Mouse (Mus musculus) layer of hippocampus, adult 9-10 months (tissue): Measurements from ENCODE around the gene Gm21731.
A peak's percentile ranks its signal among the peaks of the same experiment; 100 is the strongest.
"Not testable (repeated sequence)": the region's sequence is repeated elsewhere in the genome, so short reads cannot be mapped to it uniquely, and the experiment has no call there.

Experiments used
- DNase-seq: peaks from one replicate; pipeline ENCODE4 v3.0.0; 2022; ENCODE audit warnings: low spot score

Gene Gm21731

DNA sequence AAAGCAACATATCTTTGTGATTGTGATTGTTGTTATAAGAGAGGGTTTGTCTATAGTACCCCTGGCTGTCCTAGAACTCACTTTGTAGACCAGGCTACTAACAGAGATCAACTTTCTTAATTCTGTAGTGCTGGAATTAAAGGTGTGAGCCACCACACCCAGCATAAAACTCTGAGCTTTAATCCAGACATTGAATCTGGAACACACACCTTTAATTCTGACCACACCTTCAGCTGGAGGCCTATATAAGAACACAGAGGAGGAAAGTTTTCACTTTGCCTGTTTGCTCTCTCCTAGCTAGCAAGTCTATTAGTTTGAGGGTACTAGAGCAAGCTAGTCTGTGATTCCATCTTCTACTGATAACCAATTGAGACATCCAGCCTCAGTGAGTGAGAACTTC lies at the start of gene Gm21731:
Gene Gm21731, plus strand, starts transcription at position 301 of the 400 bp plus-strand sequence.
- not testable (repeated sequence) for DNase-seq

DNA sequence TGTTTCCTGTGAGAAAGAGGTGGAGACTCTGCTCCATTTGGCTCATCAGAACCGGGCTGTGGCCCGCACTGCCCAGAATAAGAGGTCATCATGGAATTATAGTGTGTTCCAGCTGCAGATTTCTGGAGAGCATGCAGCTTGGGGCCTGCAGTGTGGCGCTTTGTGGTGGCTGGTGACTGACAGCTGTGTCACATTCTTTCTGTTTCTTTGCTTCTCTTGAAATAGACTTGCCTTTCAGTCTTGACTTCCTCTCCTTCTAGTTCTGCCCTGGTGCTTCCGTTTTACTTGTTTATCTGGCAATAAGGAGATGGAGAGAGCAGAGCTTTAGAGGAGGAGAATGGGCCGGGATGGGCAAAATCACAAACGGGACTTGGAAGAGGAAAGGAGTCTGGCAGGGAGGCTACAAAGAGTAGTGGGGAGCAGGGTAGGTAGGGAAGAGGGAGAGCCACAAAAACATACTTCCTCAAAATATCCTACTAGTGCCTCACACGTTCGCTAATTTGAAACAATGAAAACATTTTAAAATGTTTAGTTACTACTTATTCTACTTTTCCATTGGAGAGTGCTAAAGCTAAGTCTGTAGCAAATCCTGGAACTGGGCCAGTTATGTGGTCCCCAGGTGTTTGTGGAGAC lies 42.6 kb upstream of the Gm21731 start:
- DNase-seq: not testable (repeated sequence)

DNA sequence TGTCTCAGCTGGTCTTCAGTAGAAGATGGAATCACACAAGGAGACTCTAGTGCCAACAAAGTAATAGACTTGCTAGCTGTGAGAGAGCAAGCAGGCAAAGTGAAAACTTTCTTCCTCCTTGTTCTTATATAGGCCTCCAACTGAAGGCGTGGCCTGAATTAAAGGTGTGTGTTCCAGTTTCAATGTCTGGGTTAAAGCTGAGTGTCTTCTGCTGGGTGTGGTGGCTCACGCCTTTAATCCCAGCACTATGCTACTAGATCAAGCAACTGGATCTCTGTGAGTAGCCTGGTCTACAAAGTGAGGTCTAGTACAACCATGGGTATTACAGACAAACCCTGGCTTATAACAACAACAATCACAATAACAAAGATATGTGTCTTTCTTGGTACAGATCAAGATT lies 23.1 kb upstream of the Gm21731 start, which contains the start of gene Gm21762:
Gene Gm21762, minus strand, starts transcription at position 101 of the 400 bp plus-strand sequence.
- DNase-seq: not testable (repeated sequence)

DNA sequence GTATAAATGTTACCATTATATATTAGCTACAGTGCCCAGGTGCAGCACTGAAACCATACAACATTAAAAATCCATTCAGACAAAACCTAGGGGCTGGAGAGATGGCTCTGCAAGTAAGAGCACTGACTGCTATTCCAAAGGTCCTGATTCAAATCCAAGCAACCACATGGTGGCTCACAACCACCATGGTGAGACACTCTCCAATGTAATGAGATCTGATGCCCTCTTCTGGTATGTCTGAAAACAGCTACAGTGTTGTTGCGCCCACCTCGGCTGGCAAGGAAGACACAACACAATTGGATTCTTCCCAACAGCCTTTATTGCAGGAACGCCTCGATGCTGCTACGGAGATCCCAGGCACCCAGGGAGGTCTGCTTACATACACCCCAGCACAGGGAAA lies 18.0 kb upstream of the Gm21731 start:
- not testable (repeated sequence) for DNase-seq

DNA sequence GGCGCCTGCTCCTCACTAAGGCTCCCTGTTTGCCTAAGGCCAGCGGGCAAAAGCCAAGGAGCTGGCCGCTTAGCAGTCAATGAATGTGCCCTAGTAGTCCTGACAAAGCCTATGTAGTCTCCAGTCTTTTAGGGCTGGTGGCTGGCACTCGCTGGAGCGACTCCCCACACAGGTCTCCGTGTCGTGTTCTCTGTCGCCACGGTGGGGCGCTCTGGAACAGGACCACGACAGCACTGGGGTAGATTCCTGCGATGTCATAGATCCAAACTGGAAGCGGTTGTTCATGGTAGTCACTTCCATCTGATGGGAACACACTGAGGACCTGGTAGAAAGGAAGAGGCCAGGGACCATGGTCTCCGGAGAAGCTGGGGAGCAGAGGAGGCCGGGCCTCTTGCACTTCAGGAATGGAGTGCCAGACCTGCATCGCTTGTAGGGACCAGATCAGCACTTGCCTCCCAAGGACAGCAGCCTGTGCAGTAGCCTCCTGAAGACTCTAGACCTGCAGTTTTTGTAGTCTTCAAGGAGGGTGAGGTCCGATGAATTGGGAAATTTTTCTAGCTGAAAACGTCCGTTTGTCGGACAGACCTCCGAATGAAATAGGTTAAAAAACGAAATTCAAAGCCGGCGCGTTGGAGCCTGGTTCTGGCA lies 15.8 kb upstream of the Gm21731 start:
- not testable (repeated sequence) for DNase-seq

DNA sequence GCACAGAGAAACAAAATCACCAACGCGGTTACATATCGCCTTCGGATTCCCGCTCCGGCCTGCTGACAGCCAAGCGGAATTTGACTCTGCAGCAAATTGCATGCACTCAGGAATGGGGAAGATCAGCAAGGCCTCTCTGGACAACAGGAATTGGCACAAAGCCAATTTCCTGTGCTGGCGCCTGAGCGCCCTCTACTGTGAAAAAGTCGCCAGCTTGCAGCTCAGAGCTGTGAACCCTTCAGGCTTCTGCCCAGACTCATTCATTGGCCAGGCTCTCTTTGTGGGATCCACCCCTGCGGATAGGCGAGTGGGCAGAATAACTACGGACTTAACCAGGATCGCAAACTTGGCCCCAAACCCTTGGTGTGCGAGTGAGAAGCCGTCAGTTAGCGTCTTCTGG lies 7.1 kb upstream of the Gm21731 start:
- DNase-seq: not testable (repeated sequence)

DNA sequence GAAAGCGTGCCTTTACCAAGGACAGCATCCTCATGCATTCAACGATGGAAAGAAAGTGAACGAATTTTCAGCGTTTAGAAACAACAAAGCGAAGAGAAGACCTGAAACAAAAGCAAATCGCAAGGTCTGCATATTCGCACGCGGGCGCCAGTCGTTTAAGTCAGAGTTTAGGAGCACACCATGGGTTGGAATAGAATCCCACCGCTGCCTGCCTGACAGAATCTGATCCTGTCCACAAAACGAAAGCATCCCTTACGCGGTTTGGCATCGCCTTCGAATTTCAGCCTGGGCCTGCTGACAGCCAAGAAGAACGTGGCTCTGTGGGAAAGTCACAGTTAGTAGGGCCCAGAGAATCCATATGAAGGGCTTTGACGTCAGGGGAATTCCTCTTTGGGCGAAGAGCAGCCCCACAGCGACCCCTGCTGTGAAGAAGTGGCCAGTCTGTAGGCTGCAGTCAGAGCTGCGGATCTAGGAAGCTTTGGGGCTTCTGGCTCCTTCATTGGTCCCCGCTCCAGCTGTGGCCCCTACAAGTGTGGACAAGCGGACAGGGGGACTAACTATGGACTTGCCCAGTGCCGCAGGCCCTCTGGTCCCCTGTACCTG lies 6.4 kb upstream of the Gm21731 start:
- not testable (repeated sequence) for DNase-seq

DNA sequence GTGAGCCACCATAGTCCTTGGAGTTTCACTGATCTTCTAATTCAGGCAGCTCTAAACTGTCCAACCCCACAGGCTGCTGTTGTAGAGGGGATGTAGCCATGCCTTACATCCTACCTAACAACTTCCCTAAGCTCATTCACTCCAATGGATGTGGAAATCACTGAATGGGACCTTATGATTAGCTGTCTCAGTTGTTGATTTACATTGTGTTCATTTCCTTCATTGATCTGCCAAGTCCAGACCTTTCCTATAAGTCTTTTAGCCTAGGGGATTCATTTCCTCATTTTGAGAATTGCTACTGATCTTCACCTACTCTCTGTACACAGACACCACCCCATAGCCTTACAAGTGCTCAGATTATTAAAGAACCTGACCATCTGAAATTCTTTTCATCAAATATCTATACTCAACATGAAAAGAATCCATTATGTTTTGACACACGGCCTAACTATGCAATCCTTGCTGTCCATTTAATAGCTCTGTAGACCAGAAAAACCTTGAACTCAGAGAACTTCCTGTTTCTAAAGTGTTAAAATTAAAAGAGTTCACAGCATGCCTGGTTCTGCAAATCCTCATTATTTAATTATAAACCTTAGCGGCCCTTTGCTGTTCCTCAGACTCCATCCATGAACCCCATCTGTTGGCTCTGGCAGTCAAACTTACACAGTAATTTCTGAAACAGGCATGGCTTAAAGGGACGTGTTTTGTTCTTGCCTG lies 12.5 kb downstream of the Gm21731 start:
- DNase-seq: not testable (repeated sequence)

DNA sequence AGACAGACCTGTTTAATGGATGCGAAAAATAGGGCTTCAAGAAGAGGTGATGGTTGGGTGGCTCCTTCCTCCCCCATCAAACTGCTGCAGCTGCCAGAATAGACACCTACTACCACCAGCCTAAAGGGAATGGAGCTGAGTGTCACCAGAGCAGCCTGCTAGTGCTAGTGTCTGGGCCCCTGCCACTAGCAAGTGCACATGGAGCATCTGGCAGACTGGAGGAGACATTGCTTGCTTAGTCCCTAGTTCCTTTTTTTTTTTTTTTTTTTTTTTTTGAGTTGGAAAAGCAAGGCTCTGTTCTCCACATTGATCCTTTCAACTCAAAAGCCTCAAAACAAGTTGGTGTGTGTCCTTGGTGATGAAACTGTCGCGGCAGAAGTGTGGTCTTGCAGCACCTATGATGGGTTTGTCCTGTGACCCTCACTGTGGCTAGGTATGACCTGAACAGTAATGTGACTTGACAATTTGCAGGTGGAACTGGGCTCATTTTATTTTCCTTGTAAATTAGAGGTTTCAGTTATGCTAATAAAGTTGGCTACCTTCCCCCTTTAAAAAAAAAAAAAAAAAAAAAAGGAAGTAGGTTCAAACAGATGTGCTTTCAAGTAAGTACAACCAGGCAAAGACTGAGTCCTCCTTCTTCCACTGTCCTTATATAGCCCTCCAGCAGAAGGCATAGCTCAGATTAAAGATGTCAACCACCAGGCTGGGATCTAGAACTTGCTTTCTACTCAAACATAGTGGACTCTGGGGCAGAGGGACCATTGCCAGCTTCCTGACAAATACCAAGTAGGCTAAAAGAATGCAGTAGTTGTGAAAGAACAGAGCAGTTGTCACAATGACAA lies 20.1 kb downstream of the Gm21731 start:
- DNase-seq: not testable (repeated sequence)

DNA sequence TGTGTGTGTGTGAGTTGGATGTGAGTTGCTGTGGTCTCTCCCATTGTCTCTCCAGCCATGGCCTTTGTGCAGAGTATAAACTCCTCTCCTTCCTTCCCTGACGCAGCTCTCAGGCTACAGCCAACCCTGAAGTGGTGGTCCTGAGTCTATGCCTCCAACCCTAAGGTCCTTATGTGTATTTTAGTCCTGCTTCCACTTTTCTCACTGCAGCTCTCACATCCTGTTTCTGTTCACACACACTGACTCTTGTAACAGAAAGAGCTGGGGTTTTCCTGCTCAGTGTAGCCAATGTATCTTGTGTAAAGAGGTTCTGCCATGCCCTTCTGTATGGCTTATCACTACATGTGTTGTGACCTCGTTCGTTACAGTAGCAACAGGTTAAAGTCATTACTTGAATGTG lies 20.8 kb downstream of the Gm21731 start:
- DNase-seq: peak; percentile 1

DNA sequence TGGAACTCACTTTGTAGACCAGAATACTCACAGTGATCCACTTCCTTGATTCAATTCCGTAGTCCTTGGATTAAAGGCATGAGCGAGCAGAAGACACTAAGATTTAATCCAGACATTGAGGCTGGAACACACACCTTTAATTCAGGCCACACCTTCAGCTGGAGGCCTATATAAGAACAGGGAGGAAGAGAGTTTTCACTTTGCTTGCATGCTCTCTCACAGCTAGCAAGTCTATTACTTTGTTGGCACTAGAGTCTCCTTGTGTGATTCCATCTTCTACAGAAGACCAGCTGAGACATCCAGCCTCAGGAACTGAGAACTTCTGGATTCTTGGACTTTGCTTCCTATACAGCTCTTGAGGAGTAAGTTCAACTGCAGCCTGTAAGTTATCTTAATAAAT lies 24.0 kb downstream of the Gm21731 start, which contains the start of gene AF067061:
Gene AF067061, plus strand, starts transcription at position 245 of the 400 bp plus-strand sequence.
- DNase-seq: not testable (repeated sequence)

DNA sequence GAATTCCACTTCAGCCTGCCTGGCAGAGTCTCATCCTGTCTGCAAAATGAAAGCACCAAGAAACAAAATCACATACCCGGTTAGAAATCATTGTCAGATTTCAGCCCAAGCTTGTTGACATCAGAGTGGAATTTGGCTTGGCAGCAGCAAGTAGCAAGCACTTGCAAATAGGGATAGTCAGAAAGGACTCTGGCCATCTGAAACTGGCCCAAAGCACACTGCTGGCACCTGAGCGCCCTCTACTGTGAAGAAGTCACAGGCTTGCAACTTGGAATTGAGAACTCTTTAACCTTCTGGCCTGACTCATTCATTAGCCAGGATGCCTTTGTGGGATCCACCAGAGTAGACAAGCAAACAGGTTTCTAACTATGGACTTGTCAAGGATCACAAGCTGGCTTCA lies 38.9 kb downstream of the Gm21731 start:
- DNase-seq: not testable (repeated sequence)

DNA sequence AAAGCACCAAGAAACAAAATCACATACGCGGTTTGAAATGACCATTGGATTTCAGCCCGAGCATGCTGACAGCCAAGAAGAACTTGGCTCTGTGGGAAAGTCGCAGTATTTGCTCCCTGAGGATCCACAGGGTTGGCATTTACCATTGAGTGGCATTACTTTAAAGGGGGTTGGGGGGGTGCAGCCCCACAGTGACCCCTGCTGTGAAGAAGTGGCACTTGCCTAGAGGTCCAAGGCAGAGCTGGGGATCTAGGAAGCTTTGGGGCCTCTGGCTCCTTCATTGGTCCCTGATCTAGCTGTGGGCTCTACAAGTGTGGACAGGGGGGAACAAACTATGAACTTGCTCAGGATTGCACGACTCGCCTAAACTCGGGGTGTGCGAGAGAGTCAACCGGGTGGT lies 39.9 kb downstream of the Gm21731 start:
- DNase-seq: no peak
